Mouse (Mus musculus): ENCODE data around the gene Cacna1f. TPM values are rescaled to one million over a fixed set of nuclear protein-coding genes. Genes with fewer than 3 reads are reported as not detected.
A peak's percentile ranks its signal among the peaks of the same experiment; 100 is the strongest.

Cacna1f gene
- polyA plus RNA-seq, 1 experiment from 2014 or later = not detected

GRCm38 (mm10) chrX:7573176-7574086 is 33.5 kb upstream of the Cacna1f start, which contains the start of gene Foxp3:
Gene Foxp3 (plus strand): TSS chrX:7573644.
- Histone ChIP-seq H3K4me3 (ENCODE audit: control insufficient read depth in 1 of 2, insufficient read depth in 1 of 2, low read depth in 1 of 2, low read length in 2 of 2) (peak within 1 kb of the TSS; percentile 59 to 77), H3K36me3 (ENCODE audit: control insufficient read depth, insufficient read depth, low read length) (no peaks in the 10 kb centered on the region), H3K4me1 (ENCODE audit: control insufficient read depth in 2 of 2, insufficient read depth in 2 of 2, low read length in 2 of 2) (peaks cover 11 to 25% of the 10 kb centered on the region in 2 experiments), H3K9me3 (ENCODE audit: control insufficient read depth, low read length) (no peaks in the 10 kb centered on the region), H3K9ac (ENCODE audit: low read length) (peak within 1 kb of the TSS; percentile 78), H3K27me3 (ENCODE audit: control insufficient read depth, insufficient read depth, low read length) (no peaks in the 10 kb centered on the region), H3K27ac (replicated peaks in 1 of 2; ENCODE audit: control insufficient read depth in 1 of 2, insufficient read depth in 1 of 2, low read depth in 2 of 2, low read length in 2 of 2) (peak within 1 kb of the TSS; percentile 55 to 80), H3K4me2 (ENCODE audit: low read length) (peak within 1 kb of the TSS; percentile 64)
- peak; percentile 58 for ATAC-seq (ENCODE audit: insufficient number of reproducible peaks, insufficient read depth, low FRiP score, low read depth)
- 26% methylated on average over 56 of the region's 72 CpGs for WGBS

DNA sequence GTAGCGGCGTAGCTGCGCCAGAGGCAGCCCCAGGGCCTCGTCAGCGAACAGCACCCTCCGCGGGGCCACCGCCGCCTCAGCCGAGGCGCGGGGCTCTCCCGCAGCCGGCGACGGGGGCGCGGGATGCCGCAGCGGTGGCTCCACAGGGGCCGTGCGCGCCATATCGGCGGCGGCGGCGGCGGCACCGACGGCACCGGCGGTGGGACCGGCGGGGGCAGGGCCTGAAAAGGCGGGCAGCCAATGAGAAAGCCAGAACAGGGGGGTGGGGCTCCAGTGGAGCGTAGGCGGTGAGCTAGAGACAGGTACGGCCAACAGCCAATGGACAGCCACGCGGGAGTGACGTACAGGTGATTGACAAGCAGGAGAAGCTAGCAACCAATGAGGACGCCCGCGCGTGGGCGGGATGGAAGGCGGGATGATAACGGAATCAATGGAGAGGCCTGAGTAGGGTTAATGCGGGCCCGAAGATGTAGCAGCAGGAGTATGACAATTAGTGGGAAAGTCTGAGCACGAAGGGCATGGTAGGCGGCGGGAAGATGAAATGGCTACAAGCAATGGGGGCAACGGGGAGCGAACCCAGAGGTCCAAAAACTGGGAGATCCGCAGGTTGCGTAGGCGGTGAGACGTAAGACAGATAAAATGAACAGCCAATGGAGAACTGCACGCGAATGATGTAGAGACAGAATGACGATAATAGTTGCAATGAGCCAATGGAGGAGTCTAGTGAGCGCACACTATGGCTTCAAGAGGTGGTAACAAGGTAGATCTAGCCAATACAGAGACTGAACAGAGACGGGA is 32.6 kb upstream of the Cacna1f start, which contains the start of gene Ppp1r3f:
Ppp1r3f (minus strand) TSS at position 197 of the 798 bp plus-strand sequence.
- 17% methylated on average over 65 of the region's 65 CpGs for WGBS
- H3K9ac ChIP-seq (ENCODE audit: low read length) = peak within 1 kb of the TSS; percentile 78

DNA sequence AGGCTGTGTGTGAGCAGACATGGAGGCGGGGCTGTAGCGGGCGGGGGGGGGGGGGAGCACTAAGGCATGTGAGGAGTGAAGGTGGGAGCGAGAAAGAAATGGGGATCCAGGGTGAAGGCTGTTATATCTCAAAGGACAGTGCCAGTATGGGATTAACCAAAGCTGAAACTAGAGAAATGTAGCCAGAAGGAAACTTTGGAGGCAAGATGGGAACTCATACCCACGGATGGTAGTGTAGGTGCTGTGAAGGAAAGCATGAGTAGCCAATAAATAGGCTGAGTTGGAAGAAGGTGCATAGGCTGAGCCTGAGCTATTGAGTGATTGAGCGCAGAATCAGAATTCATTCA is 32.0 kb upstream of the Cacna1f start:
- no peak overlapping the region; the same call in 1 of the 2 replicates for H3K9ac ChIP-seq (ENCODE audit: low read length)
- H3K4me1 ChIP-seq (ENCODE audit: control insufficient read depth in 2 of 2, insufficient read depth in 2 of 2, low read length in 2 of 2) = peaks cover 11 to 25% of the 10 kb centered on the region in 2 experiments
- no peak overlapping the region for H3K27ac ChIP-seq (replicated peaks in 1 of 2; ENCODE audit: control insufficient read depth in 1 of 2, insufficient read depth in 1 of 2, low read depth in 2 of 2, low read length in 2 of 2)
- peak overlapping the region; percentile 52 to 59 for H3K4me3 ChIP-seq (ENCODE audit: control insufficient read depth in 1 of 2, insufficient read depth in 1 of 2, low read depth in 1 of 2, low read length in 2 of 2)
- ATAC-seq (ENCODE audit: insufficient number of reproducible peaks, insufficient read depth, low FRiP score, low read depth) = no peak
- no peaks in the 10 kb centered on the region for H3K9me3 ChIP-seq (ENCODE audit: control insufficient read depth, low read length)
- H3K27me3 ChIP-seq (ENCODE audit: control insufficient read depth, insufficient read depth, low read length) = no peaks in the 10 kb centered on the region
- H3K4me2 ChIP-seq (ENCODE audit: low read length) = peak overlapping the region; percentile 64
- H3K36me3 ChIP-seq (ENCODE audit: control insufficient read depth, insufficient read depth, low read length) = no peaks in the 10 kb centered on the region
- WGBS = 26% methylated on average over 5 of the region's 6 CpGs

More for the DNA sequence above, 32.6 kb upstream of the Cacna1f start, which contains the start of gene Ppp1r3f:
- peak within 1 kb of the TSS; percentile 55 to 80 for H3K27ac ChIP-seq (replicated peaks in 1 of 2; ENCODE audit: control insufficient read depth in 1 of 2, insufficient read depth in 1 of 2, low read depth in 2 of 2, low read length in 2 of 2)
- H3K9me3 ChIP-seq (ENCODE audit: control insufficient read depth, low read length) = no peaks in the 10 kb centered on the region
- H3K4me1 ChIP-seq (ENCODE audit: control insufficient read depth in 2 of 2, insufficient read depth in 2 of 2, low read length in 2 of 2) = peaks cover 11 to 25% of the 10 kb centered on the region in 2 experiments
- no peaks in the 10 kb centered on the region for H3K36me3 ChIP-seq (ENCODE audit: control insufficient read depth, insufficient read depth, low read length)
- peak; percentile 96 for ATAC-seq (ENCODE audit: insufficient number of reproducible peaks, insufficient read depth, low FRiP score, low read depth)
- no peaks in the 10 kb centered on the region for H3K27me3 ChIP-seq (ENCODE audit: control insufficient read depth, insufficient read depth, low read length)
- peak within 1 kb of the TSS; percentile 59 to 77 for H3K4me3 ChIP-seq (ENCODE audit: control insufficient read depth in 1 of 2, insufficient read depth in 1 of 2, low read depth in 1 of 2, low read length in 2 of 2)
- peak within 1 kb of the TSS; percentile 64 for H3K4me2 ChIP-seq (ENCODE audit: low read length)

DNA sequence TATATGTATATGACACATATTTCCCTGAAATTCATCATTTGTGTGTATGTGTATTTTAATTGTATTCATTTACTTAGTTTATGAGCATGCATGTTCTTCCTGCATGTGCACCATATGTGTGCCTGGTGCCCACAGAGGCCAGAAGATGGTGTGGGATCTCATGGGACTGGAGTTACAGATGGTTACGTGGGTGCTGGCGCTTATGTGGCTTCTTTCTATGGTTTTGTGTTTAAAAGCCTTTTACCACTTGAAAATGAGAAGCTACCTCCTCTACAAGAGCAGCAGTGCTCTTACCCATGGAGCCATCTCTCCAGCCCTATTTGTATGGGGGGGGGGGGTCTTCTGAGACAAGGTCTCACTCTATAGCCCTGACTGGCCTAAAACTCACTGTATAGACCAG is 25.7 kb upstream of the Cacna1f start:
- no peak overlapping the region for H3K27ac ChIP-seq (replicated peaks in 1 of 2; ENCODE audit: control insufficient read depth in 1 of 2, insufficient read depth in 1 of 2, low read depth in 2 of 2, low read length in 2 of 2)
- no peak for ATAC-seq (ENCODE audit: insufficient number of reproducible peaks, insufficient read depth, low FRiP score, low read depth)
- H3K9ac ChIP-seq (ENCODE audit: low read length) = no peak overlapping the region
- no peaks in the 10 kb centered on the region for H3K4me1 ChIP-seq (ENCODE audit: control insufficient read depth in 2 of 2, insufficient read depth in 2 of 2, low read length in 2 of 2)
- H3K4me3 ChIP-seq (ENCODE audit: control insufficient read depth in 1 of 2, insufficient read depth in 1 of 2, low read depth in 1 of 2, low read length in 2 of 2) = no peak overlapping the region
- H3K9me3 ChIP-seq (ENCODE audit: control insufficient read depth, low read length) = no peaks in the 10 kb centered on the region
- WGBS = 82% methylated on average over 2 of the region's 2 CpGs
- H3K4me2 ChIP-seq (ENCODE audit: low read length) = no peak overlapping the region
- no peaks in the 10 kb centered on the region for H3K27me3 ChIP-seq (ENCODE audit: control insufficient read depth, insufficient read depth, low read length)
- no peaks in the 10 kb centered on the region for H3K36me3 ChIP-seq (ENCODE audit: control insufficient read depth, insufficient read depth, low read length)

- no peak overlapping the region for H3K27ac ChIP-seq (replicated peaks in 1 of 2; ENCODE audit: control insufficient read depth in 1 of 2, insufficient read depth in 1 of 2, low read depth in 2 of 2, low read length in 2 of 2)
- ATAC-seq (ENCODE audit: insufficient number of reproducible peaks, insufficient read depth, low FRiP score, low read depth) = no peak
Measured at GRCm38 (mm10) chrX:7583881-7584280, 23.0 kb upstream of the Cacna1f start.

DNA sequence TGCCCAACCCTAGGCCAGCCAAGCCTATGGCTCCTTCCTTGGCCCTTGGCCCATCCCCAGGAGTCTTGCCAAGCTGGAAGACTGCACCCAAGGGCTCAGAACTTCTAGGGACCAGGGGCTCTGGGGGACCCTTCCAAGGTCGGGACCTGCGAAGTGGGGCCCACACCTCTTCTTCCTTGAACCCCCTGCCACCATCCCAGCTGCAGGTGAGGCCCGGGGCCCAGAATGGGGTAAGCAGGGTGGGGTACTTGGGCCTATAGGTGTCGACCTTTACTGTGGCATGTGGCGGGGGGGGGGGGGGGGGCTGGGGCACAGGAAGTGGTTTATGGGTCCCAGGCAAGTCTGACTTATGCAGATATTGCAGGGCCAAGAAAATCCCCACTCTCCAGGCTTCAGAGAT is 20.5 kb upstream of the Cacna1f start:
- no peak overlapping the region for H3K9ac ChIP-seq (ENCODE audit: low read length)
- WGBS = 70% methylated on average over 3 of the region's 5 CpGs

More at GRCm38 (mm10) chrX:7583881-7584280, 23.0 kb upstream of the Cacna1f start:
- Histone ChIP-seq H3K4me2 (ENCODE audit: low read length) (no peak overlapping the region), H3K4me3 (ENCODE audit: control insufficient read depth in 1 of 2, insufficient read depth in 1 of 2, low read depth in 1 of 2, low read length in 2 of 2) (no peak overlapping the region), H3K36me3 (ENCODE audit: control insufficient read depth, insufficient read depth, low read length) (no peaks in the 10 kb centered on the region), H3K9ac (ENCODE audit: low read length) (no peak overlapping the region), H3K27me3 (ENCODE audit: control insufficient read depth, insufficient read depth, low read length) (no peaks in the 10 kb centered on the region), H3K9me3 (ENCODE audit: control insufficient read depth, low read length) (no peaks in the 10 kb centered on the region), H3K4me1 (ENCODE audit: control insufficient read depth in 2 of 2, insufficient read depth in 2 of 2, low read length in 2 of 2) (no peaks in the 10 kb centered on the region)
- 89% methylated on average over 11 of the region's 11 CpGs for WGBS

GRCm38 (mm10) chrX:7595371-7595770 is 11.5 kb upstream of the Cacna1f start:
- H3K4me2 ChIP-seq (ENCODE audit: low read length) = no peak overlapping the region
- H3K36me3 ChIP-seq (ENCODE audit: control insufficient read depth, insufficient read depth, low read length) = peaks cover 43% of the 10 kb centered on the region
- no peak for ATAC-seq (ENCODE audit: insufficient number of reproducible peaks, insufficient read depth, low FRiP score, low read depth)
- H3K27ac ChIP-seq (replicated peaks in 1 of 2; ENCODE audit: control insufficient read depth in 1 of 2, insufficient read depth in 1 of 2, low read depth in 2 of 2, low read length in 2 of 2) = no peak overlapping the region
- H3K27me3 ChIP-seq (ENCODE audit: control insufficient read depth, insufficient read depth, low read length) = no peaks in the 10 kb centered on the region
- H3K4me3 ChIP-seq (ENCODE audit: control insufficient read depth in 1 of 2, insufficient read depth in 1 of 2, low read depth in 1 of 2, low read length in 2 of 2) = no peak overlapping the region
- H3K4me1 ChIP-seq (ENCODE audit: control insufficient read depth in 2 of 2, insufficient read depth in 2 of 2, low read length in 2 of 2) = no peaks in the 10 kb centered on the region
- no peaks in the 10 kb centered on the region for H3K9me3 ChIP-seq (ENCODE audit: control insufficient read depth, low read length)
- WGBS = 86% methylated on average over 9 of the region's 9 CpGs
- no peak overlapping the region for H3K9ac ChIP-seq (ENCODE audit: low read length)

More for the DNA sequence above, 20.5 kb upstream of the Cacna1f start:
- Histone ChIP-seq H3K27me3 (ENCODE audit: control insufficient read depth, insufficient read depth, low read length) (no peaks in the 10 kb centered on the region), H3K9me3 (ENCODE audit: control insufficient read depth, low read length) (no peaks in the 10 kb centered on the region), H3K27ac (replicated peaks in 1 of 2; ENCODE audit: control insufficient read depth in 1 of 2, insufficient read depth in 1 of 2, low read depth in 2 of 2, low read length in 2 of 2) (no peak overlapping the region), H3K4me2 (ENCODE audit: low read length) (no peak overlapping the region), H3K36me3 (ENCODE audit: control insufficient read depth, insufficient read depth, low read length) (no peaks in the 10 kb centered on the region), H3K4me3 (ENCODE audit: control insufficient read depth in 1 of 2, insufficient read depth in 1 of 2, low read depth in 1 of 2, low read length in 2 of 2) (no peak overlapping the region), H3K4me1 (ENCODE audit: control insufficient read depth in 2 of 2, insufficient read depth in 2 of 2, low read length in 2 of 2) (no peaks in the 10 kb centered on the region)
- ATAC-seq (ENCODE audit: insufficient number of reproducible peaks, insufficient read depth, low FRiP score, low read depth) = no peak

All from heart, embryonic 14.5 days (tissue).